Mouse (Mus musculus) spleen, adult 2 months (tissue): Measurements from ENCODE around the gene Mrpl54.

ENCODE experiments used
- CTCF ChIP-seq: fragments of 200-500 bp; IDR thresholded peaks from 2 replicates; pipeline ENCODE4 v1.5.1; 2011; ENCODE audit warnings: mild to moderate bottlenecking, inconsistent platforms; ENCODE audit not compliant: insufficient read depth, insufficient read length, insufficient replicate concordance; ENCODE audit errors: extremely low read depth
- POLR2A ChIP-seq: fragments of 200-500 bp; IDR thresholded peaks from 2 replicates; pipeline ENCODE4 v1.6.1; 2011; ENCODE audit warnings: low read depth, low read length, inconsistent platforms

DNA sequence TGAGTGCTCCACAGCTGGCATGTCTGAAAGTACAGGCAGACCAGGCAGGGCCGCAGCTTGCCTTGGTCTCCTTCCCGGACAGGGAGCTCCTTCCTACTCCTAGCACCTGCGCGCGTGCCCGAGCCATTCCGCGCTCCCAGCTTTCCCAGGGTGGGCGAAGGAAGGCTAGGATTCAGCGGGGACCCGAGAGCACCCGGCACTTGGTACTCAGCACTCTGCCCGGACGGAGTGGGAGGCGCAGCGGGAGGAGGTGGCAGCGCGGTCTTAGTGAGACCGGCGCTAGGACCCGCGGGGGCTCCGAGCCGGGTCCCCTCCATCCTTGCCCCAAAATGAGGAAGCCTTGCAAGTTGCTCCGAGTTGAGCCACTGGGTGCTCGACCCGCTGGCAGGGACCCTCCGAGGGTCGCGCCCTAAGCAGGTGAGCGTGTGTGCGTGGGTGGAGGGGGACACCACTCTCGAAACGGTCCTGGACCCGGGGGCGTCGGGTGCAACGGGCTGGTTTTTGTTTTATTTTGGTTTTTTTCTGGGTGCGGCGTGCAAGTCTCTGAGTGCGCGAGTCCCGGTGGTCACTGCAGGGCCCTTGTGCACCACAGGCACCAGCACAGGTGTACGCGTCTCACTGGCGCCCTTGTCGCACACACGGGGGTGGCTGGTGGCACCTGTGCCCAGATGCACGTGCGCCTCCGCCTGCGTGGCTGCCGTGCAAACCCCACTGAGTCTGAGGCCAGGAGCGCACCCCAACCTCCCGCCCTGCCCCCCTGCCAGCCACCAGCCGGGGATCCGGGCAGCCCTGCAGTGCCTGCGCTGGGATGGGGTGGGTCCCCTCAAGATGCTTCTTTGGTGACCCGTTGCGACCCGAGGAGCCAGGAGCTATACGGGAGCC, 9.3 kb downstream of the Mrpl54 start:
- TF ChIP-seq CTCF: no peak
- TF ChIP-seq POLR2A: no peak
